Mouse (Mus musculus) urinary bladder, postnatal 36 days (tissue): Measurements from ENCODE around the gene Dqx1.

Experiments
- DNase-seq, 2 experiments: peaks; one replicate each; pipeline ENCODE4 v3.0.0; 2022; ENCODE audit warnings: low spot score in 2 of 2, mixed read lengths in 1 of 2

Dqx1 gene

DNA sequence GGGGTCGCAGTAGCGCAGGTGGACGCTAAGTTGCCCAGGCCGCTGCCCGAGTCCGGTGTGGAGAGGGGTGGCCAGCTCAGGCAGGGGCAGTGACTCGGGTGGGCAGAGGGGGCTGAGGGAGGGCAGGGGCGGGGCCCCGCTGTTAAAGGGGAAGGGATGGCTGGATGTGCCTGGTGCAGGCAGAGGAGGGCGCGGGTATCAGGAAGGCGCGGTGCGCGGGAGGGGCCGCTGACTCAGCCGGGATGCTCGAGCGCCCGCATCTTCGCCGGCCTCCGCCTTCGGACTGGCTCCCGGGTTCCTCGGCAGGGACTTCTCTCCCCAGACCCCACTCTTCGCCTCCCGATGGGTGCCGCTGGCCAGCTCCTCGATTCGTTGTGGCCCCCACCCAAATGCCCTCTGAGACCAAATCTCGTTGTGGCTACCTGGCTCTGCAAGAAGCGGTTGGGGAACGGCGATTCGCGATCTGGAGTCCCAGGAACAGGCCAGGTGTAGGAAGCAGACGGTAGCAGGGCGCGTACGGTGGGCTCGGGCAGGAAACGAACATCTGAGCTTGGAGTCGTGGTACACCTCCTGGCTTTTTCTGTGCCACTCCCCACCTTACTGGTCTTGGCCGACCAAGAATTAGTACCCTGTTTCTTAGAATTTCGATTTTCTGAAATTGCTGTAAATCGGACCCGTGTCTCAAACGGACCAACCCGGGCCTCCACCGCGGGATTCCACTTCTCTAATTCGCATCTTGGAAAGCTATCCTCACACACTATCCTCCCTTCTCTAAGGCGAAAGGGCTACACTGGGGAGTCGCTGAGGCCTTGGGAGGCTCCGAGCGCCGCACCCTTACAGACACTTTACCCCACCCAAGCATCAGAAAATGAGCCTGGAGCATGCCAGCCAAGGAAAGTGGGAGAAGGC, 12.9 kb downstream of the Dqx1 start:
- peak in 1 of 2 experiments; percentile 28 for DNase-seq

DNA sequence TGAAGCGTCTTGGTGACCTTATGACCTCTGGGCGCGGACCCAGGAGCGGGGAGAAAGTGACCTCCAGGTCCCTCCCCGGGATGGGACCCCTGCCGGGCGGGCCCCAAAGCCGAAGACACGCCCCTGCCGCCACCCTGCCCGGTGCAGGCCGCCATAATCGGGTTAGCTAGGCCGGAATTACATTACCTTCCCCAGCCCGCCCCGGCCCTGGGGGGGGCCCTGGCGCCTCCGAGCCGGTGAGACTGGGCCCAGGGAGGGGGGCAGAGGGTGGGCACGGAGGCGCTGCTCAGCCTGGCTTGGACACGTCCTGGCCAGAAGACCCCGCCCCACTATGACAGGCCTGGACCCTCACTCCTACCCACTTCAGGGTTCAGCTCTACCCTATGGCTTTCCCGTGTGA, 13.6 kb downstream of the Dqx1 start:
- no peak for DNase-seq

- no peak for DNase-seq
Measured at GRCm38 (mm10) chr6:83074979-83075378, 17.3 kb downstream of the Dqx1 start.

- DNase-seq = peak; percentile 20 to 39
Measured at GRCm38 (mm10) chr6:83077630-83078323, 20.1 kb downstream of the Dqx1 start, which contains the start of gene Pcgf1. TSS of gene Pcgf1 (plus strand) at chr6:83077869.

DNA sequence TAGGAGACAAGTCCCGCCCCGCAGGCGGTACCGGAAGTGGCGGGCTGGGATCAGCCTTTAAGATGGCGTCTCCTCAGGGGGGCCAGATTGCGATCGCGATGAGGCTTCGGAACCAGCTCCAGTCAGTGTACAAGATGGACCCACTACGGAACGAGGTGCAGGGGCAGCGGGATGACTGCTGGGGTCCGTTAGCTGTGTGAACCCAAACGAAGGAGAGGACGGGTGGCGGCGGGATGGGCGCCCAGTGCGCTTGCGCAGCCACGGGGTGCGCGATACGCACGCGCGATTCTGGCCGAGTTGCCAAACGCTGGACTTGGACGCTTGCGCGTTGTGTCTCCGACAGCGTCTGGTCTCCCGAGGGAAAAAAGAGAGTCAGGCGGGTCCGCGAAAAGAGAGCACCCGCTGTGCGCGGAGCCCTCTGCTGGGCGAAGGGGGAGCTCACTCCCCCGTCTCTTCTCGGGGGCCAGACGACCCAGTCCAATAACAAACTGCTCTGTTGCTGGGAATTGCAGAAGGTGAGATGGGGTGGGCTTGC, 20.7 kb downstream of the Dqx1 start:
- DNase-seq = peak; percentile 99

GRCm38 (mm10) chr6:83080210-83080609, 22.6 kb downstream of the Dqx1 start:
- no peak for DNase-seq

DNA sequence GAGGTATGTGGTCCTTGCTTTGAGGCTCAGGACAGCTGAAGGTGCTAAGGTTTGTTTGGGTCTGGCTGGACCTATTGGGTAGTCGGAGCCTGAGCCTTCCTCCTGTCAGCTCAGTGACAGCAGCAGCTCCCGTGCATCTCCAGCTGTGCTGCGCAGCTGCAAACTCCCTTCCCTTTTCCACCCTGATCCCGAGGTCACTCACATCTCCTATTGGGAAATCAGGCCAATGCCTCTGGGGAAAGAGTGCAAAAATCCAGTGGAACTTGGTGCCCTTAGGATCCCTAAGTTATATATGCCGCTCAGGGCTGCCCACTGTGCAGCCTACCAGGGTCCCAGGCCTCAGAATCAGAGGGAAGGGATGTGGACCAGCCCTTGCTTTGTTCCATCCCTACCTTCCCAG, 25.9 kb downstream of the Dqx1 start:
- no peak for DNase-seq

DNA sequence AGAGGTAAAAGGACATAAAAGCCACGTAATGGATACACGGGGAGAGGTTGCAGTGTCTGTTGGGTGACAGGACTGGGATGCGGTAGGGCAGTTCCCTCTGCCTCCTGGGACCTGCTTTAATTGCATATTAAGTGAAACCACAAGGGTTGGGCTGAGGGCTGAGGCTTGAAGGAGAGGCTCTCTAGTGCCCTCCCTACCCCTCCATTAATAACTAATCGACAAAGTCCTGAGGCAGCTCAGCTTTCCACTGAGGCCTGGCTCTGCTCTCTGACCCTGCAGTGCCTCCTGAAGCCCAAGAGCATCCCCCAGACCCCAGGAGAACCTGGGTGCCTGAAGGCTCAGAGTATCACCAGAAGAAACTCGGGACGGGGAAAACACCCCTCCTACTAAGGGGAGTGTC, 26.8 kb downstream of the Dqx1 start:
- DNase-seq = no peak

- DNase-seq = no peak
Measured at GRCm38 (mm10) chr6:83086121-83087035, 28.7 kb downstream of the Dqx1 start, which contains the start of gene Lbx2. TSS of gene Lbx2 (plus strand) at chr6:83086367.

DNA sequence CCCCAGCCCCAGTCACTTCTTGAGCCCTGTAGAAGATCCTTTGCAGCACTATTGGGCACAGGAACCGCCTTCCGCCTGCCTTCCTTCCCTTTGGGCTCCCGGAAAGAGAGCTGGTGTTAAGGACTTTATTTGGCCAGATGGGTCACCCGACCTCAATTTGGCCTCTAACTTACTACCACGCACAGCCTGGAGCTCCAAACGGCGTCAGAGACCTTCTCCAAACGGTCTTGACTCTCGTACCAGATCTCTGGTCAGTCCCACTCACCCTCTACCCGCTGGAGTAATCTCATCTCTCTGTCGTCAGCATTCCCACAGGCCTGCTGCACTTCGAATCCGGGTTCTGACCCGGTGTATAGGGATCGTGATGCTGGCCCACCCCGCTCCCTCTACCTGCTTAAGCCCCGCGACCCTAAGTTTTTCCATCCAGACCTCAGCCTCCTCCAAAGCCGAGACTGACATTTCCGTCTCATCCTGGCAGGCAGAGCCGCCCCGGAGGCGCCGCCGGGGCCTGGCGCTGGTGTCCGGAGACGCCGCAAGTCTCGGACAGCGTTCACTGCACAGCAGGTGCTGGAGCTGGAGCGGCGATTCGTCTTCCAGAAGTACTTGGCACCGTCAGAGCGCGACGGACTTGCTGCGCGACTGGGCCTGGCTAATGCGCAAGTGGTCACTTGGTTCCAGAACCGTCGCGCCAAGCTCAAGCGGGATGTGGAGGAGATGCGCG, 29.7 kb downstream of the Dqx1 start:
- peak in 1 of 2 experiments; percentile 11 for DNase-seq

DNA sequence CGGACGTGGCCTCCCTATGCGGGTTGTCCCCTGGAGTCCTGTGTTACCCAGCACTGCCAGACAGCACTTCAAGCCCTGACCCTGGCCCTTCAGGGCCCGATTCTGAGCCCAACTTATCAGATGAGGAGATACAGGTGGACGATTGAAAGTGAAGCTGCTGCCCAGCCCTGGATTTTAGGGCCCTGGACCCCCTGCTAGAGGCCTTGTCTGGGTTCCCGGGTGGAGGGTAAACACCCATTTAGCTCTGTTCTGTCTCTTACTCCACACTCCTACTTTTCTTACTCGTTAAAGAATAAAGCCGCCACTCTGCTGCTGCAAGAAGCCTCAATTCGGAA, 30.2 kb downstream of the Dqx1 start:
- DNase-seq = no peak

DNA sequence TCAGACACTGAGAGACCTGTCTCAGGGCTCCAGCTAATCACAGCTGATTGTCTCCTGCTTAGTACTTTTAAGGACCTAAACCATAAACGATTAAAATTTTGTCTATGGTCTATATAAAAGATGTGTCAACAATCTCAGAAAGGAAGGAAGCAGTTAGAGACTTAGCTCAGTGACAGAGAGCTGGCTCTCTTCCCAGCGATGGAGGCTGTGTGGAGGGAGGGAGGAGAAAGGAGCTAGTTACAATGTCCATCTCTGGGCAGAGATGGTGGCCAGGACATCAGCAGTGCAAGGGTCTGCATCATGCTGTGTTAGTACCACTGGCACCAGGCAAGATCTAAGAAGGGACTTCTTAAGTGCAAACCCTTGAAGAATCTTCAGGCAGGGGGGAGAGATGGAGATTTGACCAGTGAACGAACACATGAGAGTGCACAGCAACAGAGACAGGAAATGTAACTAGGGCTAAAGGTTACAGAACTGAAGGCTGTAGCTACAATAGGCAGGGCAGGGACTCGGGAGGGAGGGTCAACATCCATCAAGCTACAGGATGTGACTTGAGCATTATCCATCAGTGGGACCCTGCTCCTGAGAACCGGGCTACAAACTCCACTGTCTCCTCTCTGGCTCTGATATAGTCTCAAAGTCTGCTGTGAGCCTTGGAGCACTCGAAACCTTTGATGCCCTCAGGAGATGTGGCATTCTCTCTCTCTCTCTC, 34.9 kb downstream of the Dqx1 start:
- DNase-seq = no peak

DNA sequence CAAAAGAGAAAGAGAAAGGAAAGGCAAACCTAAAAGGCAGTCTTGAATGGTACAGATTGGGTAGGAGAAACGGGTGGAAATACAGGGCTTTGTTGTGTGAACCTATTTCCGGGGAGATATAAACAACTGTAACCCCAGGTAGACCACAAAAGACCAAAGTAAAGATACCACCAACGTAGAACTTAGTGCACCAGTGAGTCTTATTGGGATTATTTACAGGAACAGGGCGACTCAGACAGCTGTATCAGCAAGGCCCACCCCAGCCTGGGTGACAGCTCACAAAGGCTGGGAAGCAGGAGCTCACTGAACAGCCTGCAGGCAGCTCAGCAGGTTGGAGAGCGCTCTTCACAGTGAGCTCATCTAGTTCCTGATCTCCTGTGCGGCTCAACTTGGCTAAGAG, 38.3 kb downstream of the Dqx1 start:
- DNase-seq = no peak

- DNase-seq = no peak
Measured at GRCm38 (mm10) chr6:83098411-83098810, 40.8 kb downstream of the Dqx1 start.

DNA sequence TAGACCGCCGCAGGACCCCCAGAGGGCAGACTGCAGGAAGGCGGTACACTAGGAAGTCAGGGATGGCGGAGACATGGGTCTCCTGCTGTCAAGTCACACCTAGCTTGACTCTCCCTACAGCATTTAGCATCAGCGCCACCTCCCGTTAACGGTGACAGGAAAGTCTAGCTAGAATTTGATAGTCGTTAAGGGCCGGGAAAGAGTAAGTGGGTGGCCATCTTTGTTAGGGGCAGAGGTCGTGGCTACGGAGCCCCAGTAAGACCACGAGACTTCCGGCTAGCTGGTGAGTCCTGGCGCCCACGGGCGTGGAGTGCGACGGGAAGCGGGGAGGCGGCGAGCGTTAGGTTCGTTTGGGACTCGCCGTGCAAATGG, 43.7 kb downstream of the Dqx1 start, which contains the start of the genes Ccdc142 and Gm42688:
Gene Ccdc142 (plus strand): TSS at position 286 of the 372 bp plus-strand sequence.
Gene Gm42688 (plus strand): TSS at position 302 of the 372 bp plus-strand sequence.
- DNase-seq = peak; percentile 86 to 89

GRCm38 (mm10) chr6:83101688-83102556, 44.3 kb downstream of the Dqx1 start:
- DNase-seq = peak; percentile 53 to 57

DNA sequence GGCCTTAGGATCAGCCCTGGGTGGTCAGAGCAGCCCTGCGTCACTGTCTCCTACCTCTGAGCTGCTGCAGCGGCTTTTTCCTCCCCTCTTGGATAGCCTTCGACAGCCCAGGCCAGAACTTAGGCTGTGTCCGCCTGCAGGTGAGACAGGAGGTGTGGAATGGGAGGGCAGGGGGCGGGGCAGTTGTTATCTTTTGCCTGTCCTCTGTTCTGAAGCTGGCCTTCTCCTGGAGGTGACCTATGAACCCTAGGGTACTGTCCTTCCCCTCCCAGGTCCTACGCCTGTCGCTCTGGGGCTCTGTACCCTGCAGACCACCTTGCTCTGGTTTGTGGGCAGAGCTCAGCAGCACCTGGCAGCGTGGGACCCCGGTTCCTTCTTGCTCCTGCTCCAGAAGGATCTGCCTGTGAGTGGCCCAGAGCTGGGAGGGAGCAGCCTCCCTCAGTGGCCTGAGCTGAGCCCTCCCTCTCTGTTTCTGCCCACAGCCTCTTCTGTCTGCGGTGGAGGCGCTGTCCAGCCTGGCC, 45.5 kb downstream of the Dqx1 start:
- no peak for DNase-seq

GRCm38 (mm10) chr6:83104158-83104557, 46.5 kb downstream of the Dqx1 start:
- DNase-seq = no peak
